In the genomic region with DNA sequence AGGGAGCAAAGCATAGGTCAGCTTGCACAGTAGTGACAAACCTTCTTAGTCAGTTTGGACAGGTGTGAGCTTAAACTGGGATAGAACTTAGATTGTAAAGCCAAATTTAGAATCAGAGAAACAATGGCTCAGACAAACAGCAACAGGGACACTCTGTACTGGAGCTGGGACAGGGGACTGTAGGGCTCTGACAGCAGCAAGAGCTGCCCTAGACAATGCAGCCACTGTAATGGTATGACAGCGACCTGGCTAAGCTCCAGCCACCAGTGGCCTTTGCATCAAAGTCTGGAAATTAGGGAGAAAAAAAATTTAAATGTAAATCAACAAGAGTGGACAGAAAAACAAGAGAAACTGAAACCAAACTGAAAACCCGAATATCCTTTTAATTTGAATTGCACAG, we compare ENCODE assay signal across 8 mouse cellular contexts. TPM values are rescaled to one million over a fixed set of nuclear protein-coding genes. Genes with fewer than 3 reads are reported as not detected.
DNase-seq lines count a peak whose midpoint lies in the region; ATAC-seq and TF ChIP-seq lines count a peak whose summit lies in the region.

No protein-coding gene starts in this region.

- DNase-seq in forebrain, embryonic 11.5 days (ENCODE audit: low spot score), result no peak
- peak; percentile 60 for DNase-seq in right cerebral cortex, adult 18-20 months
- no peak for DNase-seq in right cerebral cortex, postnatal 14 days
- peak; percentile 53 for DNase-seq in kidney, postnatal 0 days (ENCODE audit: low spot score)
- DNase-seq in testis, postnatal 10 days (ENCODE audit: low spot score), result peak; percentile 59
- DNase-seq in right cerebral cortex, postnatal 25 days, result no peak
- DNase-seq in ovary, postnatal 10 days (ENCODE audit: low spot score), result no peak

- H3K9ac ChIP-seq in forebrain, embryonic 13.5 days, result no peak overlapping the region
- no peak overlapping the region for H3K9ac ChIP-seq in forebrain, embryonic 11.5 days (ENCODE audit: low read length)
- no peak overlapping the region for H3K9ac ChIP-seq in kidney, postnatal 0 days (ENCODE audit: low read depth, low read length)

- WGBS in forebrain, embryonic 13.5 days, result 57% methylated on average over 2 of the region's 2 CpGs
- 77% methylated on average over 2 of the region's 2 CpGs for WGBS in forebrain, embryonic 11.5 days
- 47% methylated on average over 2 of the region's 2 CpGs for WGBS in kidney, postnatal 0 days

- peak; percentile 63; the same call in 1 of the 2 replicates for ATAC-seq in forebrain, embryonic 13.5 days
- no peak for ATAC-seq in forebrain, embryonic 11.5 days (replicated peaks; ENCODE audit: low FRiP score)
- peak; percentile 52; the same call in 1 of the 2 replicates for ATAC-seq in kidney, postnatal 0 days (replicated peaks; ENCODE audit: low FRiP score, low read depth)

- no peak for TF ChIP-seq CTCF in kidney, postnatal 0 days (IDR thresholded peaks at IDR 0.05; ENCODE audit: low read depth)

- H3K4me2 ChIP-seq in forebrain, embryonic 13.5 days, result 0 out of 2 replicates have a peak overlapping the region, but pooled peaks have one; percentile 4
- H3K4me2 ChIP-seq in forebrain, embryonic 11.5 days (ENCODE audit: low read depth, low read length, severe bottlenecking), result no peak overlapping the region
- H3K4me2 ChIP-seq in kidney, postnatal 0 days (ENCODE audit: low read length), result peak overlapping the region; percentile 19; the same call in 1 of the 2 replicates

- no peaks in the 10 kb centered on the region for H3K36me3 ChIP-seq in forebrain, embryonic 13.5 days (ENCODE audit: poor library complexity, severe bottlenecking)
- H3K36me3 ChIP-seq in forebrain, embryonic 11.5 days (ENCODE audit: control insufficient read depth, insufficient read depth, low read length), result no peaks in the 10 kb centered on the region
- H3K36me3 ChIP-seq in kidney, postnatal 0 days (ENCODE audit: insufficient read depth, low read length), result no peaks in the 10 kb centered on the region

- no peaks in the 10 kb centered on the region for H3K9me3 ChIP-seq in forebrain, embryonic 13.5 days (replicated peaks)
- no peaks in the 10 kb centered on the region for H3K9me3 ChIP-seq in forebrain, embryonic 11.5 days (ENCODE audit: control insufficient read depth, low read length)
- no peaks in the 10 kb centered on the region for H3K9me3 ChIP-seq in kidney, postnatal 0 days (replicated peaks; ENCODE audit: low read length)

- no peaks in the 10 kb centered on the region for H3K27me3 ChIP-seq in forebrain, embryonic 13.5 days
- H3K27me3 ChIP-seq in forebrain, embryonic 11.5 days (ENCODE audit: control insufficient read depth, insufficient read depth, low read length), result no peaks in the 10 kb centered on the region
- no peaks in the 10 kb centered on the region for H3K27me3 ChIP-seq in kidney, postnatal 0 days (ENCODE audit: insufficient read depth, low read length)

- no peak overlapping the region for H3K4me3 ChIP-seq in forebrain, embryonic 13.5 days
- H3K4me3 ChIP-seq in forebrain, embryonic 11.5 days (ENCODE audit: low read depth, low read length), result no peak overlapping the region
- no peak overlapping the region for H3K4me3 ChIP-seq in kidney, postnatal 0 days (replicated peaks; ENCODE audit: low read depth, low read length)

- no peak overlapping the region for H3K27ac ChIP-seq in forebrain, embryonic 13.5 days
- H3K27ac ChIP-seq in forebrain, embryonic 11.5 days (ENCODE audit: low read depth, low read length), result no peak overlapping the region
- peak overlapping the region; percentile 36 for H3K27ac ChIP-seq in kidney, postnatal 0 days

- peaks cover 10% of the 10 kb centered on the region; the same call in 1 of the 2 replicates for H3K4me1 ChIP-seq in forebrain, embryonic 13.5 days
- H3K4me1 ChIP-seq in forebrain, embryonic 11.5 days (replicated peaks; ENCODE audit: control insufficient read depth, insufficient read depth, low read length), result no peaks in the 10 kb centered on the region
- peaks cover 5% of the 10 kb centered on the region; the same call in 1 of the 2 replicates for H3K4me1 ChIP-seq in kidney, postnatal 0 days (replicated peaks; ENCODE audit: insufficient read depth, low read length)

RNA-seq across cellular contexts. Expression of gene Armc3, which starts 53.2 kb away (rescaled TPM):
- 0.87 and 1.5 TPM in 2 replicates for polyA plus RNA-seq in forebrain, embryonic 13.5 days (2015; fragmentation: Nextera tagmentation; extraction: Ambion mirVana)
- 0.49 and 0.59 TPM in 2 replicates for polyA plus RNA-seq in forebrain, embryonic 11.5 days (2014; fragmentation: Nextera tagmentation; extraction: Ambion mirVana)
- 0.26 and 0.34 TPM in 2 replicates for polyA plus RNA-seq in kidney, postnatal 0 days (2015; fragmentation: Nextera tagmentation; extraction: Ambion mirVana)

Comparison
In these comparisons a context has a peak if more than half of its experiments do, and no peak if none do; other contexts are left out.
1. DNase-seq: peak in right cerebral cortex, adult 18-20 months (single experiment), kidney, postnatal 0 days (single experiment) and testis, postnatal 10 days (single experiment); none in forebrain, embryonic 11.5 days (single experiment), right cerebral cortex, postnatal 14 days (single experiment), right cerebral cortex, postnatal 25 days (single experiment) and ovary, postnatal 10 days (single experiment).